Mouse (Mus musculus) gastrocnemius, postnatal 25 days (tissue): ENCODE results near the gene Ccdc155. TPM values are rescaled to one million over a fixed set of nuclear protein-coding genes. Genes with fewer than 3 reads are reported as not detected.

Source experiments
- DNase-seq: peaks from one replicate; pipeline ENCODE4 v3.0.0; 2022
- microRNA-seq, 2 experiments: library from miRNA; unstranded; fragments of <30 nt; microRNA quantifications; one replicate each; pipeline ENCODE4 v1.2.0; 2021; ENCODE audit warnings: borderline replicate concordance in 2 of 2
- total RNA-seq, 2 experiments: library from RNA; stranded (reverse); gene quantifications; 1 replicate in 1 of 2; 2 replicates in 1 of 2; pipeline ENCODE4 v1.2.3; 2021

Ccdc155 gene
- total RNA-seq, 2 experiments from 2014 or later: 0.19 to 0.23 TPM

DNA sequence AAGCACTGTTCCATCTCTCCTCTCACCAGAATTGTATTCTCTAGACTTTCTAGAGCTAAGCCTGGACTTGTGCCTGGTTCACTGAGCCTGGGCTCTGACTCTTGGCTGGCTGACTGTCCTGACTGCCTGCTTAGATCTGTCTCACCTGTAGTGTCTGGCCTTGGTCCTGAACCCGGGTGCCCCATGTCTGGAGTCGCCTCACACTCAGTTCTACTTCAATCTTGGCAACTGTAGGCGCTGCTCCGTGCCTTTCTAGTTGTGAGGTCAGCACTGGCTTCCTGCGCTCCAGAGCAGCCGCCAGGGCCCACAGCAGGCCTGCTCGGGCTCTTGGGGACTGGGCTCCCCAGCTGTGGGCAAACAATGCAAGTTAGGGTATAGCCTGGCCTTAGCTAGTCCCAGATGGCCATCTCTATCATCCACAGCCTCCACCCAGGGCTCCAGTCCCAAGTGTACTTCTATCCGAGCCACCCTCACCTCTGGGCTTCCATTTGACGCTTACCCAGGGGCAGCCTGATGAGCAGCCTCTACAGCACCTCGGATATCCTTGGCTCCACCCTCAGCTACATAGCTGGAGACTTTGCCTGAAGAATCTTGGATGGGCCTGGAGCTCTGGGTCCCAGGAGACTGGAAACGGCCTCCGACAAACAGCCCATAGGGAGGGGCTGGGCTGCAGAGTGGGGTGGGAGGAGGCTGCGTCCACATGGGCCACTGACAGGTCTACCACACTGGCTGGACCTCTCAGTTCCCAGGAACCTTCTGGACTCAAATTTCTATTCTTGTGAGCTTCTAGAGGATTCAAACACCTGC, 60.1 kb downstream of the Ccdc155 start:
- peak; percentile 47 for DNase-seq

DNA sequence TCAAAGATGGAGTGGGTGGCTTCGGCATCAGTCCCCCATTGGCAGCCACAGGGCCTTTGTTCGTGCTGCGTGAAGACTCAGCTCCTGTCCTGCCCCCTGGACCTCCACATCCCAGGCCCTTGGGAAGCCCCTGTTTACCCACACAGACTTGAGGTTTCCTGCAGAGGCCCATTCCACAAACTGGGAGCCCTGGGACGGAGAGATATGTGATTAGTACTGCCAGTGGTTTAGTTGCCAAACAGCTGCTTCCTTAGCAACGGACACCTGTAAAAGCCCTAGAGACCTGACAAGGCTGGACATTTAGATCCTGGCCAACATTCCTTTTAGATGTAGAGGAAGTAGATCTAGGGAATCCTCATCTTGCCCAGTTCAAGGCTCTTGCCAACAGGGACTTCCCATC, 62.8 kb downstream of the Ccdc155 start:
- DNase-seq: no peak

DNA sequence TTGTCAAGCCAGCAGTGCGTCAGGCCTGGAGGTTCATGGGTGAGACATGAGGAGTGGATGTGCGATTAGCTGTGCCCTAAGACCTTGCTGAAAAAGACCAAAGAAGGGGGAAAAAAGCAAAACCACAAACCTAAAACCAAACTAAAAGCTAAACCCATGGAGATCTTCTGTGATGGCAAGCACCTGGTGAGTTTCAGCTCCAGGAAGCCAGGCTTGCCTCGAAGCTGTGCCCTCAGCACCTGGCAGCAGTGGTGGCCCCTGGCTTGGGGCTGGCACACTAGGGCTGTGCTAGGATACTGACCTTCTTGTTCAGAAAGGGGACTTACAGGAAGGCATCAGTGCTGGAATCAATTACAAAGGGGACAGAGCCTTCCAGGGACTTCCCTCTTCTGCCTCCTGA, 63.4 kb downstream of the Ccdc155 start:
- DNase-seq: no peak

DNA sequence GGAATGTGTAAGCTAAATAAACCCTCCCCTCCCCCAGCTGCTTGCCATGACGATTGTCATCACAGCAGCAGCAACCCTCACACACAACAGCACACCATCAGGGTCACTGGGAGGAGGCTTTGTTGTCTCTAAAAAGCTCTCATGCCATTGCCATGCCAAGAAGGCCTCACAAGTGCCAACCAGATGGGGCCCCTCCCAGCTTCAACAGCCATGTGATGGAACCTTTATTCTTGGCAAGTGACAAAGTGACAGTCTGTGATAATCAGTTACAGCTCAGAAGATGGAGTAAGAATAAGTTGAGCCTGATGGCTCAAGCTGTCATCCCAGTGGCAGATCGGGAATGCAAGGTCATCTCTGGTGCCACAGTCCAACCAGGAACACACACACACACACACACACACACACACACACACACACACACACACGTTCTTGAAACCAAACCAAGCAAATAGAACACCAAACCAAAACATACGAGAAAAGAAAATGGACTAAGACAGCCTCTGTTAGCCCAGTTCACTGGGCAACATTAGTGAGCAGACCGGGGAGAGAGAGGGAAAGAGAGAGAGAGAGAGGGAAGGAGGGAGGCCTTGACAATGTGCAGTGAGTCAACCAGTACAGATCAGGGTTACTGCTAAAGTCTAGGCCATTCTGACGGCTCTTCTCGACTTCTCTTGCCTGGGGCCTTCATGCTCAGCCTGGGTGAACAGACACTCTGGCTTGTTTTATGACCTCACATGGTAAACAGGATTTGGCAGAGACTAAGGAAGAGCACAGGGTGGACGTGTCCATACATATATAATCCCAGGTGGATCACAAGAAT, 64.6 kb downstream of the Ccdc155 start:
- no peak for DNase-seq

DNA sequence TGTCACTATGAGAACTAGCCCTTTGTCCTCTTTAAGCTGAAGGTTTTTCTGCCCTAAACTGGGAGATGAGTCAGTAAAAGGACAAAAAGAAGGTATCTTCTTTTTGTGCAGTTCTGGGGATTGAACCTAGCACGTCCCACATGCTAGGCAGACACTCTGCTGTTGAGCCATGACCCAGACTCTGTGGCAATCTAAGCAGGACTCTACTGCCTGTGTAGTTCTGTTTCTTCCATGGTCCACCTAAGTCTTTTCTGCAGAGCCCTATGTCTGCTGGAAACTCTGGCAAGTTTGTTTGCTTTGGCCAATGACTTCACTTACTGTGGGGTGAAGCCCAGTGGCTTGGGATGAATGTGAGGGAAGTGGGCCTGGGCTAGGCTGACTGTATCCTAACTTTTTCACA, 66.3 kb downstream of the Ccdc155 start:
- DNase-seq: no peak

DNA sequence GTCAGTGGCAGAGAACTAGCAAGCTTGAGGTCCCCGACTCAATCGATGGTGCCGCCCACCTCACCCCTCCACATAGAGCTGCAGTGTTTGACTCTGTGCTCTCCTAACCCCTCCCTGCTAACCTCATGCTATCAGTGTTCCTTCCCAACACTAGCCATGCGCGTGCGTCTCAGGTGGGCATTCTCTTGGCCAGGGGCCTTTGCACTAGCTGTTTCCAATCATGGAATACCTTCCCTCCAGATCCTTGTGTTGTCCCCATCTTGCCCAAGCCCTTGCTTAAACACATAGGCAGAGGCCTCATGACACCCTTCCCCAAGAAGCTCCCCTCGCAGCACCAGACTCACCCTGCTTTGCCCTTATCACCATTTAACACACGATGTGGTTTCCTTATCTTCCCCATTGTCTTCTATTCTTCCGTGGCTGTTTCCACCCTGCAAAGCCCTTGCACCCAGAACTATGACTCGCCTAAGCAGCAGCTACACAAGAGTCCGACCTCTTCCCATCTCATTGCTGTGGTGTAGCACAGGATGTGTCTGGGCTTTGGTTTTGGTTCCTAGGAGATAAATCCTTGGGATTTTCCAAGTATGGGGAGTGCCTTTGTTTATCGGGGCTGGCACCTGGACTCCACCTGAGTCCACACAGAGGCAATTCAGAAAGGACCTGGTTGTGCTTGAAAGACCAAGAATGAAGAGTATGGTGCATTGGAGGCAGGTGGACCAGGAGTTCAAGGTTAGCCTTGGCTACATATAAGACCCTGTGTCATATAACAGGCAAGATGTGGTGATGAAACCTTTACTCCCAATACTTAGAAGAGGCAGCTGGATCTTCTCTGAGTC, 67.3 kb downstream of the Ccdc155 start:
- no peak for DNase-seq

DNA sequence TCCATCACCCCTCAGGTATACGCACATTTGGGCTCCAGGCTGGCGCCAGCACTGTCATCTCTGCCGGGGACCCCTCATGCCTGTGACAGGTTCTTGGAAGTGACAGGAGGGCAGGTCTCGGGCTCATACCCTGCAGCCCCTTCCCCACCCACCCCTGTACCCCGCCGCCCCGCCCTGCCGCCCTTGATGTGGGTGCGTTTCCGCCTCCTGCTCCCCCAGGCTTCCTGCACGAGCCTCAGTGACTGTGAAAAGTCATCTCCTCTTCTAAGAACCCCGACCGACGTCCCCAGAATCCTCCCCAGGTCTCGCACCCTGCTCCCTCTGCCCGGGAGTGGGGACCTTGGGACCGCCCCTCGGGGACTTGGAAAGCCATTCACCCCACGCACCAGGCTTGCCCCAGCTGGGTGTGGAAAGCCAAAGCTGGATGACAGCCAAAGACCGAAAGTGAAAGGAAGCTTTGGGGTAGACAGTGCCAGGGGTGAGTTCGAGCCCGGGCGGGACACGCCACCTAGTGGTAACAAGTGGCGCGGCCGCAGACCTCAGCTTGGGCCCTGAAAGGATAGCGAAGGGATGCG, 68.6 kb downstream of the Ccdc155 start, which contains the start of the genes Gm45713 and Flt3l:
TSS of gene Gm45713 (minus strand) at position 239 of the 575 bp plus-strand sequence.
TSS of gene Flt3l (minus strand) at position 440 of the 575 bp plus-strand sequence.
- DNase-seq: peak; percentile 88

DNA sequence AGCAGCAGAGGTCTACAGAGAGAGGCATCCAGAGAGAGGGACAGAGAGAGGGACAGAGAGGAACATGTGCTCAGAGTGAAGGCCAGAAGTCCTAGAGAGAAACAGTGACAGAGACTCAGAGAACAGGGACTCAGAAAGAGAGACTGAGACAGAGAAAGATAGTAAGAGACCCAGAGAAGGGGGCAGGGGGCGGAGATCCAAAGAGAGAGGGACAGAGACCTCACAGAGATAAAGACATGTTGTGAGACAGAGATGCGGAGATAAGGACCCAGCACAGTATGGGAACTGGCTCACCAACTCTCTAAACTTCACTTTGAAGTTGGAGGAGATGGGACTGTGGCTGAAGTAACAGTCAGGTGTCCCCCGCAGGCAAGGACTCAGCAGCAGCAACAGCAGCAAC, 69.3 kb downstream of the Ccdc155 start:
- no peak for DNase-seq

DNA sequence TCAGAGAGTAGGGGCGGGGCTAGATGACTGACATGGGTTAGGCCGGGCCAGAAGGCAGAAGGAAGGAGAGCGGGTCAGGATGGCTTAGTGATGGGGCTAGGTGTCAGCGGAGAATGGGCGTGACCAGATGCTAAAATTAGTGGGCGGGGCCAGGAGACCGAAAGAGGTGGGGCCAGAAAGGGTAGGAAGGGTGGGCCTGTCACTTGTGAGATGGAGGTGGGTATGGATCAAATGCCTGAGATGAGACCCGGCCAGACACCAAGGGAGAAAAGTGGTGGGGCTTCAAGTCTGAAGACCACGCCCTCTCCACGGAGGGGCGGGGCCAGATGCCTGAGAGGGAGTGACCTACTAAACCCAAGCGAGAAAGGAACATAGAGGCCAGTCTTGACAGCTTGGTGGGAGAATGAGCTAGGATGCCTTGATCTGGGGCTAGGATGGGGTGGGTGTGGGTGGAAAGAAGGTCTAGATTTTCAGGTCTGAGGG, 70.1 kb downstream of the Ccdc155 start:
- no peak for DNase-seq

Small RNA genes within 50 kb of the gene (microRNA-seq; reads per million reads assigned to microRNA genes)
- gene Mir7055: 0 reads per million in 2 experiments

Other genes starting within 250 kb of the Ccdc155 start
- gene Cpt1c, start 230.0 kb downstream of the Ccdc155 start, total RNA-seq: 1 to 10 TPM; 1.6 to 2.0 TPM
- gene Prmt1, start 218.3 kb downstream of the Ccdc155 start, total RNA-seq: 100 to 1,000 TPM; 119 to 142 TPM
- 10 to 100 TPM; 16.1 to 20.9 TPM for gene Irf3, start 207.2 kb downstream of the Ccdc155 start, total RNA-seq
- 1 to 10 TPM; 7.4 to 9.6 TPM for gene Bcl2l12, start 206.2 kb downstream of the Ccdc155 start, total RNA-seq
- 10 to 100 TPM; 35.8 to 38.1 TPM for gene Scaf1, start 188.5 kb downstream of the Ccdc155 start, total RNA-seq
- gene Rras, start 186.9 kb downstream of the Ccdc155 start, total RNA-seq: 10 to 100 TPM; 22.5 to 30.6 TPM
- 10 to 100 TPM; 14.1 to 16.1 TPM for gene Prr12, start 152.0 kb downstream of the Ccdc155 start, total RNA-seq
- 10 to 100 TPM; 30.8 to 31.6 TPM for gene Nosip, start 142.5 kb downstream of the Ccdc155 start, total RNA-seq
- gene Prrg2, start 142.2 kb downstream of the Ccdc155 start, total RNA-seq: 1 to 10 TPM; 6.9 to 9.1 TPM
- gene Rcn3, start 112.7 kb downstream of the Ccdc155 start, total RNA-seq: 10 to 100 TPM; 24.0 to 32.8 TPM
- 10 to 100 TPM; 40.3 to 54.5 TPM for gene Fcgrt, start 101.0 kb downstream of the Ccdc155 start, total RNA-seq
- 100 to 1,000 TPM; 413 to 448 TPM for gene Rps11, start 80.5 kb downstream of the Ccdc155 start, total RNA-seq
- gene Rpl13a, start 76.1 kb downstream of the Ccdc155 start, total RNA-seq: 100 to 1,000 TPM; 520 to 561 TPM
- not detected for gene Gm45713, start 68.7 kb downstream of the Ccdc155 start, total RNA-seq
- gene Flt3l, start 68.5 kb downstream of the Ccdc155 start, total RNA-seq: 1 to 10 TPM; 4.2 TPM
- gene Pih1d1, start 50.6 kb downstream of the Ccdc155 start, total RNA-seq: 10 to 100 TPM; 32.0 to 38.1 TPM
- gene Aldh16a1, start 50.3 kb downstream of the Ccdc155 start, total RNA-seq: 10 to 100 TPM; 15.6 to 15.9 TPM
- gene Slc17a7, start 40.9 kb downstream of the Ccdc155 start, total RNA-seq: 1 to 10 TPM; 1.1 to 2.5 TPM
- not detected for gene Gfy, start 25.3 kb downstream of the Ccdc155 start, total RNA-seq
- not detected for gene Pth2, start 23.9 kb downstream of the Ccdc155 start, total RNA-seq
- not detected for gene Dkkl1, start 7.3 kb upstream of the Ccdc155 start, total RNA-seq
- 1 to 10 TPM; 2.5 to 2.8 TPM for gene Tead2, start 10.9 kb upstream of the Ccdc155 start, total RNA-seq
- 1 to 10 TPM; 1.3 to 2.0 TPM for gene Cd37, start 34.2 kb upstream of the Ccdc155 start, total RNA-seq
- not detected for gene Slc6a16, start 36.2 kb upstream of the Ccdc155 start, total RNA-seq
- gene Slc6a21, start 72.6 kb upstream of the Ccdc155 start, total RNA-seq: not detected
- 10 to 100 TPM; 17.0 to 18.3 TPM for gene Trpm4, start 128.9 kb upstream of the Ccdc155 start, total RNA-seq
- 100 to 1,000 TPM; 812 to 910 TPM for gene Hrc, start 130.4 kb upstream of the Ccdc155 start, total RNA-seq
- gene Ppfia3, start 162.1 kb upstream of the Ccdc155 start, total RNA-seq: under 1 TPM; 0.18 to 0.38 TPM
- gene Lin7b, start 165.7 kb upstream of the Ccdc155 start, total RNA-seq: under 1 TPM in 1 of 2 experiments, not detected in 1; 0.67 TPM
- 10 to 100 TPM; 76.1 to 78.0 TPM for gene Snrnp70, start 190.8 kb upstream of the Ccdc155 start, total RNA-seq
- gene Kcna7, start 200.8 kb upstream of the Ccdc155 start, total RNA-seq: 100 to 1,000 TPM in 1 of 2 experiments, 10 to 100 TPM in 1; 73.7 to 107 TPM
- 1 to 10 TPM; 3.9 to 6.6 TPM for gene Ntf5, start 208.8 kb upstream of the Ccdc155 start, total RNA-seq
- 1 to 10 TPM in 1 of 2 experiments, not detected in 1; 1.6 TPM for gene Lhb, start 215.9 kb upstream of the Ccdc155 start, total RNA-seq
- 100 to 1,000 TPM; 243 to 327 TPM for gene Gys1, start 230.0 kb upstream of the Ccdc155 start, total RNA-seq
- 10 to 100 TPM; 23.3 to 23.8 TPM for gene Ruvbl2, start 233.2 kb upstream of the Ccdc155 start, total RNA-seq